Mouse (Mus musculus): Measurements from ENCODE around the gene Bhmt2.

DNA sequence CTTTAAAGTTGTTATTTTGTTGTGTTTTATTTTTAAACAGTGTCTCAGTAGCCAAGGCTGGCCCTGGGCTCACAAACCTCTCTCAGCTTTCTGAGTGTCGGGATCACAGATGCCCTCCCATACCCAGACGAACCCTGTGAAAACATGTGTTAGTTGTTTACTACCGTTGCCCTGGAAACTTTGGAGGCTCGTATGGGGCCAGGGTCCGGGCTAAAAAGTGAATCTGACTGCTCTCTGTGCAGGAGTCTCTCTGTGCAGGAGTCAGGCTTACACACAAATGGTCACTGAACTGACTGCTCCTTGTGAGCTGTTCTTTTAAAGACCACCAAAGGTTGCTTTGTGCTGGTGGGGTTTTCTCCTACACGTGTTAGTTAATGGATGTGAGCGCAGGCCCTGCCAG lies 43.0 kb upstream of the Bhmt2 start:
- TF ChIP-seq EP300 (optimal IDR thresholded peaks at IDR 0.05) (no peak), CTCF (IDR thresholded peaks at IDR 0.05; ENCODE audit: low read depth) (no peak)
